Mouse (Mus musculus): ENCODE measurements around the gene Sec16a. TPM values are rescaled to one million over a fixed set of nuclear protein-coding genes. Genes with fewer than 3 reads are reported as not detected.

Sec16a gene
- total RNA-seq, 2 experiments from 2014 or later, result 47.2 to 48.3 TPM

- DNase-seq (ENCODE audit: low spot score in 2 of 2), result no peak
Measured at GRCm38 (mm10) chr2:26443876-26444275, 1.1 kb downstream of the Sec16a start.

- no peak for DNase-seq (ENCODE audit: low spot score in 2 of 2)
Measured at GRCm38 (mm10) chr2:26442843-26443242, 2.2 kb downstream of the Sec16a start.

DNA sequence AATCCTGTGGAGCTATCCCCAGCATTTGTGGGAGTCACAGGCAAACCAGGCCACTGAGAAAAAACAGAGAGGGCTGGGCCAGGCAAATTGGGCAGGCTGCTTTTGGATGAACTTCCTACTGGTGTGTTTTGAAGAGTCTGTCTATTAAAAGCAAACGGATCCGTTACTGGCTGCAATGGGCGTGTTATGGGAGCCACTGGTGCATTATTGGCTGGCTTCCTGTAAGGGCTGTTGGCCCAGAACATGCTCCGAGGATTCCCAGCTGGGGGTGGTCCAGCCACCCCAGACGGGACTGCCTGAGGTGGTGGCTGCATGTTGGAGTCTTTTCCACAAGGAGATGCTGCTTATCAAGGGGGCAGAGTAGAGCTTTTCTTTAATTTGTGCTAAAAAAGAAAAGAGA, 3.3 kb downstream of the Sec16a start:
- DNase-seq (ENCODE audit: low spot score in 2 of 2), result no peak

- DNase-seq (ENCODE audit: low spot score in 2 of 2), result no peak
Measured at GRCm38 (mm10) chr2:26441261-26441660, 3.8 kb downstream of the Sec16a start.

GRCm38 (mm10) chr2:26439671-26440070, 5.3 kb downstream of the Sec16a start:
- no peak for DNase-seq (ENCODE audit: low spot score in 2 of 2)

GRCm38 (mm10) chr2:26438373-26438772, 6.6 kb downstream of the Sec16a start:
- DNase-seq (ENCODE audit: low spot score in 2 of 2), result no peak

DNA sequence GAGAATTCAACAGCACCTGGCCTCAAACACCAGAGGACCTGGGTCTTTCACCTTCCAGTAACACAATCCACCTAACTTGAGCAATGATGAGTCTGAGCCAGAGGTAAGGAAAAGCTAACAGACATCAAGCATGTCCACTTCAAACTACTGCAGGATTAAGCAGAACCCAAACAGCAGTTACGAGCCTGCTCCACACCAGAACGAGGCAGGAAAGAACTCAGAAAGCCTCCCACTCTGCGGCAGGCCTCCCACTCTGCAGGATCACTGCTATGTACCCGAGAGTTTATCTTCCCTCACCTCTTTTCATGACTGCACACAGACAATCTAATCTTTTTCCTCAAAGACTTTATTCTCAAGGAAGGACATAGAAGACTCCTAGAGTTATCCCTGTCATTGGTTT, 7.8 kb downstream of the Sec16a start:
- DNase-seq (ENCODE audit: low spot score in 2 of 2), result no peak

- DNase-seq (ENCODE audit: low spot score in 2 of 2), result no peak
Measured at GRCm38 (mm10) chr2:26434791-26435572, 10.0 kb downstream of the Sec16a start.

- no peak for DNase-seq (ENCODE audit: low spot score in 2 of 2)
Measured at GRCm38 (mm10) chr2:26429851-26430250, 15.2 kb downstream of the Sec16a start.

DNA sequence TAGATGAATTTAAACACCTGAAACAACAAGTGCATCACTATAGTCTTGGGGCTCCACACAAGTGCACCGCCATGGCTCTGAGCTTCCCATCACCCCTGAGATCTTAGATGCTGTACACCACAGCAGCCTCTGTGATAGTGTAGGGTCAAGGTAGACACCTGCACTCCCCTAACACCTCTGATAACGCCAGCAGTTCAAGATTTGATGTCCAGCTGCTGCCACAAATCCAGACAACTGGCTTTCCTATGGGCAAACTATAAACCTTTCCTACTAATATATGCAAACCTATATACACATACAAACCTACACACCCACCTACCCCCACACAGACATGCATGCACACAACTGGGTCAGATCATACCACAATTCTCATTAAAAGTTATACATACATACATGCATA, 20.5 kb downstream of the Sec16a start:
- no peak for DNase-seq (ENCODE audit: low spot score in 2 of 2)

GRCm38 (mm10) chr2:26423086-26423485, 21.9 kb downstream of the Sec16a start:
- no peak for DNase-seq (ENCODE audit: low spot score in 2 of 2)

DNA sequence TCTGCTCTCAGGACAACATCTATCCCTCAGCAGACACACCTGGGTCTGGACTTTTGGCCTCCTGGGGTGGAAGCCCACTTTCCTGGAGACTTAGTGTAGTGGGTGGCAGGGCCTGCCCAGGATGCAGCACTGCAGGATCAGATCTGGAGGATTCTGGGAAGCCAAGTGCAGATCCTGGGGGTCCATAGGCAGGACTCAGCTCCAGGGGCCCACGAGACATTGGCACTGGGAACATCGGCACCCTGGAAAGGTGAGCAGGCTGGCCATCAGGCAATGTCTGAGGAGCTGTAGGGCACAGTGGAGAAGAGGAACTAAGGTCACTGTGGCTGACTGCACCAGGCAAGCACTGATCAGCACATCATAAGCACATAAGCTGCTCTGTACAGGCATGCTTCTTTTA, 23.0 kb downstream of the Sec16a start:
- no peak for DNase-seq (ENCODE audit: low spot score in 2 of 2)

DNA sequence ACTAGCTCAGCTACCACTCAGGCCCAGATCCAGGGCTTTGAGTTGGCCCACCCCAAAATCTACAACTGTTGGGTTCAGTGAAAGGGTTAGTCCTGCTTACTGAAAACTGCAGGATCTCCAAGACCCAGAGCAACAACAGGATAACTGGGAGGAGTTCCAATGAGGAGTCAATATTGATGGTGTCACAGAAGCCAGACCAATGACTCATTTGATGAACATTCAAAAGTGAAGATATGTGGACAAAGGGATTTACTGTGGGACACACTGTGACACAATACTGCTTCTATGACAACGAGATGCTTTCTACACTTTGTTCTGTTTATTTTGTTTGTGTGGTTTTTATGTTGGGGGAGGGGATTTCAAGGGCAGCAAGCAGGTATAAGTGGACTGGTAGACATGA, 26.9 kb downstream of the Sec16a start:
- no peak for DNase-seq (ENCODE audit: low spot score in 2 of 2)

DNA sequence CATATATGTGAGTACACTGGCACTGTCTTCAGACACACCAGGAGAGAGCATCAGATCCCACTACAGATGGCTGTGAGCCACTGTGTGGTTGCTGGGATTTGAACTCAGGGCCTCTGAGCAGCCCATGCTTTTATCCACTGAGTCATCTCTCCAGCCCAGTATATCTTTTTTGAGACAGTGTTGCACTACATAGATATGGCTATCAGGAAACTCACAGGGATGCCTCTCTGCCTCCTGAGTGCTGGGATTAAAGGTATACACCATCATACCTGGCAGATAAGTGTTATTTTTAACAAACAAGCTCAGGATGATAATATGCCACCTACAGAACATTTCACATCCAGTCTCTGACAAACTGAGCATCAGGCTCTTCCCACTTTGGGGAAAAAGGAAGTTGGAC, 27.9 kb downstream of the Sec16a start:
- no peak for DNase-seq (ENCODE audit: low spot score in 2 of 2)

DNA sequence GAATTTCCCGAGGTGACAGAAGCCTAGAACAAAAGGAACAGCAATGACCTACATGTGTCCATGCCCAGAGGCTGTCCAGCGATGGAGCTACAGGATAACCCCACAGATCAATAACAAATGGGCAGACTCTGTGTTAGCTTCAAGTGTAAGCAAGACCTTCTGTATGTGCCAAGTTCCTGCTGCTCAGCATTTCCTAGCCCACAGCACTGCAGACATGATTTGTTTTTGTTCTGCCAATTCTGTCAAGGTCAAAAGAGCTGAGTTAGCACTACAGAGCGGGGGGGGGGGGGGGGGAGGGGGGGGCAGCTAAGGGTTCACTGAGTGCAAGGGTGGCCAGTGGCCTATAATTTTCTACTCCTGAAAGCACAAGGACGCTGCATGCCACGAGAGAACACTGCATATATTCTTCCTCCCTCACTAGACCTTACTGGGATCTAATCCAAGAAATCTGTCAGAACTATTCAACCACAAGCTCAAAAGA, 34.0 kb downstream of the Sec16a start:
- DNase-seq (ENCODE audit: low spot score in 2 of 2), result no peak

GRCm38 (mm10) chr2:26410091-26410490, 34.9 kb downstream of the Sec16a start:
- no peak for DNase-seq (ENCODE audit: low spot score in 2 of 2)

GRCm38 (mm10) chr2:26409362-26409761, 35.7 kb downstream of the Sec16a start:
- no peak for DNase-seq (ENCODE audit: low spot score in 2 of 2)

- peak; percentile 96 to 97 for DNase-seq (ENCODE audit: low spot score in 2 of 2)
Measured at GRCm38 (mm10) chr2:26408515-26409356, 36.3 kb downstream of the Sec16a start, which contains the start of gene Inpp5e. Gene Inpp5e (minus strand): TSS chr2:26409203.

DNA sequence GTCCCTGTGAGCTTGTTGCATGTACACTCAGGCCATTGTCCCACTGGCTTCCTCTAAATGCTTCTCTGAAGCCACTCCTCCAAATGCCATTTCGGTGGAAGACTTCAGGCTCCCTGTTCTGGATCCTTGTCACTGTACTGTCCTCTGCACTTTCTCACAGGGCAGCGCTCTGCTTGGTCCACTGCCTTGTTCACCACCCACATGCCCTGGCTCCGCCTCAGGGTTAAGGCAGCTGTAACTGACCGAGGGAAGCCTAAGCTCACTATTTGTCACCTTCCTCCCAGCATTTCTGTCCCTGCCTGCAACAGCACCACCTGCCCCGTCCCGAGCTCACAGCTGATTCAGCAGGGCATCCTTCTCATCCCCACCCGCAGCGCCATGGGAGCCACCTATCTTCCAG, 41.7 kb downstream of the Sec16a start:
- no peak for DNase-seq (ENCODE audit: low spot score in 2 of 2)

DNA sequence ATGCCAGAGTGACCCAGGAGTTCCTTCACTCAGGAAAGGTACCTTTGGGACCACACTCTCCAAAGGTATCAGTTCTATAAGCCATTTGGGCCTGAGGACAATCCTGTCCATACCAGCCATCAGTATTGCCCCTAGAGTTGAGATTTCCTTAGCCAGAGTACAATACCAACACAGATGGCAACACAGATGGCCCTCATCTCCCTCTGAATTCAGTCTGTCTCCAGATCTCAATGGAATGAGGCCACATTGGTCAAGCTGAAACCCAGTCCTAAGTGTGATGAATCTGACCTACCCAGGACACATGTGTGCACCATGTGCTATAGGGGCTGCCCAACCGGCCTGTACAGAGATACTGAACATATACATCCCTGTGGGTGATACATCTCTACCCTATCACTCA, 42.8 kb downstream of the Sec16a start:
- DNase-seq (ENCODE audit: low spot score in 2 of 2), result no peak

- no peak for DNase-seq (ENCODE audit: low spot score in 2 of 2)
Measured at GRCm38 (mm10) chr2:26401023-26401422, 44.0 kb downstream of the Sec16a start.

DNA sequence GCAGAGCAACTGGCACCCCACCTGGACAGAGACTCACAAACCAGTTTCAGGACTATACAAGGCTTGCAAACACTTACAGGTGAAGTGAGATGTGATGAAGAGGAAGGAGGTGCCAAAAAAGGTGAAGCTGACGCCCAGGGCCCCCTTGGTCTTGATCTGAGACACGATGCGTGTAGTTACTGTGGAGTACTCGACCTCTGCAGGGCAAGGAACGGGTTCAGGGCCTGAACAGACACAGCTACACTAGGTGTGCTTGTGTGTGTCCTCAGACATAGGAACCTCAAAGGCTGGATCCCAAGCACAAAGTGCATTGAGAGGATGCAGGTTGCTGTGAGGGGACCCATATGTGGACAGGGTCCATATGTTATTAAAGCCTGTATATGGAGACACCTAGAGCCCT, 44.7 kb downstream of the Sec16a start:
- DNase-seq (ENCODE audit: low spot score in 2 of 2), result no peak

Measured in layer of hippocampus, postnatal 14 days (tissue).